ENCODE assay signal across 8 mouse cellular contexts in the genomic region with DNA sequence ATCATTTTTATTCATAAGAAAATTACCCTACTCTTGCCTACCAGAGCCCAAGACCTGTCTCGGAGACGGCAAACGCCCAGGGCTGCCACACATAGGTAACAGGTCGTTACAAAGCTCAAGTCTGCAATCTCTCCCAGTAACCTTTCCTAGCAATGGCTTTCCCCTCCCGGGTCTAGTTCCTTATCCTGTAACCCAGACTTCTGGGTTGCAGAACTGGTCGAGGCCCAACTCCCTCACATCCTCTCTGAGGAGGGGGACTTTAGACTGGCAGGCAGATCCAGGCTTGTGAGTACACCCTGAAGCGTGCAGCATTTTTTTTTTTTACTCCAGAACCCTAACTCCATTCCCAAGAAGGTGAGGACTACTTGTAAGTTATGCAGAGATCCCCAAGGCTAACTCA. TPM values are rescaled to one million over a fixed set of nuclear protein-coding genes. Genes with fewer than 3 reads are reported as not detected.
DNase-seq lines count a peak whose midpoint lies in the region; ATAC-seq and TF ChIP-seq lines count a peak whose summit lies in the region.
"Not testable (repeated sequence)": the region's sequence is repeated elsewhere in the genome, so short reads cannot be mapped to it uniquely, and the experiment has no call there.

No protein-coding gene starts in this region.

- H3K79me2 ChIP-seq in myocyte (ENCODE audit: control insufficient read depth, insufficient read depth) = peaks cover 25% of the 10 kb centered on the region

- not testable (repeated sequence) for H3K27me3 ChIP-seq in embryonic facial prominence, embryonic 14.5 days (replicated peaks; ENCODE audit: control insufficient read depth, insufficient read depth, low read length); heart, embryonic 11.5 days (ENCODE audit: control insufficient read depth, insufficient read depth, low read length); hindbrain, embryonic 16.5 days (replicated peaks; ENCODE audit: control insufficient read depth, insufficient read depth, low read length); limb, embryonic 11.5 days (ENCODE audit: control insufficient read depth, insufficient read depth, low read length); lung, embryonic 15.5 days; myocyte (ENCODE audit: control insufficient read depth, insufficient read depth, insufficient read length); thymus, adult 2 months (ENCODE audit: control insufficient read depth, insufficient read depth, low read length)

- H3K4me2 ChIP-seq in embryonic facial prominence, embryonic 14.5 days (ENCODE audit: low read depth, low read length) = peak overlapping the region; percentile 75
- H3K4me2 ChIP-seq in heart, embryonic 11.5 days = peak overlapping the region; percentile 94
- peak overlapping the region; percentile 59 for H3K4me2 ChIP-seq in hindbrain, embryonic 16.5 days (ENCODE audit: low read length)
- peak overlapping the region; percentile 92 for H3K4me2 ChIP-seq in limb, embryonic 11.5 days (ENCODE audit: low read depth, severe bottlenecking)
- peak overlapping the region; percentile 79 for H3K4me2 ChIP-seq in lung, embryonic 15.5 days
- H3K4me2 ChIP-seq in myocyte (ENCODE audit: low read depth) = peak overlapping the region; percentile 70

- peak overlapping the region; percentile 67 for H3K4me3 ChIP-seq in embryonic facial prominence, embryonic 14.5 days (ENCODE audit: low read depth, low read length)
- peak overlapping the region; percentile 82 for H3K4me3 ChIP-seq in heart, embryonic 11.5 days (ENCODE audit: low read depth, low read length)
- peak overlapping the region; percentile 69 for H3K4me3 ChIP-seq in hindbrain, embryonic 16.5 days (ENCODE audit: low read length)
- peak overlapping the region; percentile 84 for H3K4me3 ChIP-seq in limb, embryonic 11.5 days (ENCODE audit: low read depth, low read length)
- H3K4me3 ChIP-seq in lung, embryonic 15.5 days = peak overlapping the region; percentile 48
- H3K4me3 ChIP-seq in myocyte = peak overlapping the region; percentile 48
- 0 out of 2 replicates have a peak overlapping the region, but pooled peaks have one; percentile 0 for H3K4me3 ChIP-seq in thymus, adult 2 months (ENCODE audit: control insufficient read depth, insufficient read depth, low read length)

- H3ac ChIP-seq in myocyte (ENCODE audit: control insufficient read depth, insufficient read length) = peak overlapping the region; percentile 30

- not testable (repeated sequence) for ATAC-seq in embryonic facial prominence, embryonic 14.5 days (ENCODE audit: low read depth); heart, embryonic 11.5 days (replicated peaks; ENCODE audit: insufficient number of reproducible peaks, low FRiP score, low TSS enrichment); hindbrain, embryonic 16.5 days; limb, embryonic 11.5 days (ENCODE audit: insufficient number of reproducible peaks, low FRiP score, low TSS enrichment, low read depth); lung, embryonic 15.5 days (ENCODE audit: borderline replicate concordance, extremely low read depth, low FRiP score, low TSS enrichment)

- not testable (repeated sequence) for H3K27ac ChIP-seq in embryonic facial prominence, embryonic 14.5 days (replicated peaks; ENCODE audit: low read depth, low read length); heart, embryonic 11.5 days (ENCODE audit: low read depth, low read length); hindbrain, embryonic 16.5 days (ENCODE audit: low read depth, low read length); limb, embryonic 11.5 days (replicated peaks; ENCODE audit: low read depth, low read length); lung, embryonic 15.5 days; thymus, adult 2 months (ENCODE audit: control insufficient read depth, insufficient read depth, low read length)

- not testable (repeated sequence) for H3K9me3 ChIP-seq in embryonic facial prominence, embryonic 14.5 days (ENCODE audit: control insufficient read depth, low read length); heart, embryonic 11.5 days (replicated peaks; ENCODE audit: control insufficient read depth, low read length); hindbrain, embryonic 16.5 days (ENCODE audit: control insufficient read depth, low read length); limb, embryonic 11.5 days (ENCODE audit: control insufficient read depth, low read length); lung, embryonic 15.5 days

- 52% methylated on average over 7 of the region's 7 CpGs for whole genome bisulfite sequencing in embryonic facial prominence, embryonic 14.5 days
- 62% methylated on average over 7 of the region's 7 CpGs for WGBS in heart, embryonic 11.5 days (ENCODE audit: insufficient replicate concordance)
- WGBS in hindbrain, embryonic 16.5 days = 57% methylated on average over 7 of the region's 7 CpGs
- 52% methylated on average over 7 of the region's 7 CpGs for WGBS in limb, embryonic 11.5 days
- WGBS in lung, embryonic 15.5 days = 48% methylated on average over 7 of the region's 7 CpGs
- WGBS in thymus, adult 2 months = 65% methylated on average over 7 of the region's 7 CpGs

- not testable (repeated sequence) for TF ChIP-seq POLR2A in myocyte (IDR thresholded peaks at IDR 0.05; ENCODE audit: insufficient read length, low read depth); thymus, adult 2 months (IDR thresholded peaks at IDR 0.05; ENCODE audit: control insufficient read depth, extremely low read depth, insufficient read depth, low read length, poor library complexity)

- not testable (repeated sequence) for TF ChIP-seq CTCF in thymus, adult 2 months (IDR thresholded peaks at IDR 0.05; ENCODE audit: borderline replicate concordance, control insufficient read depth, extremely low read depth, insufficient read depth, low read length, poor library complexity)

- not testable (repeated sequence) for H3K36me3 ChIP-seq in embryonic facial prominence, embryonic 14.5 days (ENCODE audit: control insufficient read depth, insufficient read depth, low read length); heart, embryonic 11.5 days (ENCODE audit: control insufficient read depth, insufficient read depth, low read length); hindbrain, embryonic 16.5 days (ENCODE audit: control insufficient read depth, insufficient read depth, low read length); limb, embryonic 11.5 days (ENCODE audit: control insufficient read depth, insufficient read depth, low read length); lung, embryonic 15.5 days; myocyte (ENCODE audit: control insufficient read depth, insufficient read depth); thymus, adult 2 months (ENCODE audit: control insufficient read depth, insufficient read depth, low read length)

- peak overlapping the region; percentile 82 for H3K9ac ChIP-seq in embryonic facial prominence, embryonic 14.5 days (ENCODE audit: low read depth, low read length)
- not testable (repeated sequence) for H3K9ac ChIP-seq in heart, embryonic 11.5 days (ENCODE audit: low read depth, low read length); hindbrain, embryonic 16.5 days (ENCODE audit: low read depth, low read length); limb, embryonic 11.5 days (ENCODE audit: low read length); lung, embryonic 15.5 days

- peak; percentile 28 for DNase-seq in ES-CJ7 (ENCODE audit: low read depth, low spot score)
- DNase-seq in embryonic facial prominence, embryonic 14.5 days (ENCODE audit: low spot score) = peak; percentile 16
- DNase-seq in limb, embryonic 11.5 days (ENCODE audit: low spot score) = peak; percentile 36
- not testable (repeated sequence) for DNase-seq in thymus, adult 2 months

- not testable (repeated sequence) for H3K4me1 ChIP-seq in embryonic facial prominence, embryonic 14.5 days (ENCODE audit: control insufficient read depth, insufficient read depth, low read length); heart, embryonic 11.5 days (ENCODE audit: control insufficient read depth, insufficient read depth, low read length); hindbrain, embryonic 16.5 days (ENCODE audit: control insufficient read depth, insufficient read depth, low read depth, low read length); limb, embryonic 11.5 days (ENCODE audit: control insufficient read depth, insufficient read depth, low read length)
- peaks cover 12% of the 10 kb centered on the region for H3K4me1 ChIP-seq in lung, embryonic 15.5 days
- H3K4me1 ChIP-seq in thymus, adult 2 months (replicated peaks; ENCODE audit: control insufficient read depth, insufficient read depth, low read length) = peaks cover 13% of the 10 kb centered on the region

RNA-seq across cellular contexts. Expression of a gene that starts 46.0 kb away (rescaled TPM):
- polyA plus RNA-seq in embryonic facial prominence, embryonic 14.5 days (2014; fragmentation: Nextera tagmentation; extraction: Ambion mirVana) = 563 and 584 TPM in 2 replicates
- polyA plus RNA-seq in heart, embryonic 11.5 days (2014; fragmentation: Nextera tagmentation; extraction: Ambion mirVana) = 468 and 486 TPM in 2 replicates
- polyA plus RNA-seq in hindbrain, embryonic 16.5 days (2015; fragmentation: Nextera tagmentation; extraction: Ambion mirVana) = 1,010 and 1,046 TPM in 2 replicates
- polyA plus RNA-seq in limb, embryonic 11.5 days (2014; fragmentation: Nextera tagmentation; extraction: Ambion mirVana) = 502 TPM in 2 replicates
- 471 and 517 TPM in 2 replicates for polyA plus RNA-seq in lung, embryonic 15.5 days (2015; fragmentation: Nextera tagmentation; extraction: Ambion mirVana)
- 201 TPM for polyA plus RNA-seq in myocyte (2012; fragmentation: generic; extraction: Trizol)
- polyA plus RNA-seq in thymus, adult 2 months (2012; rRNA removed) = 296 and 470 TPM in 2 replicates

Comparison
In these comparisons a context has a peak if more than half of its experiments do, and no peak if none do; other contexts are left out.
1. H3K4me3 ChIP-seq: peak in every context shown above with its lines; median percentile 84 in limb, embryonic 11.5 days; 82 in heart, embryonic 11.5 days; 69 in hindbrain, embryonic 16.5 days; 67 in embryonic facial prominence, embryonic 14.5 days; 48 in lung, embryonic 15.5 days; 48 in myocyte; 0 in thymus, adult 2 months.